Mouse (Mus musculus): ENCODE measurements around the gene Cdsn. TPM values are rescaled to one million over a fixed set of nuclear protein-coding genes. Genes with fewer than 3 reads are reported as not detected.

Gene Cdsn
- polyA plus RNA-seq, 1 experiment from 2014 or later = 0.11 TPM

Other genes with a start within 250 kb of the Cdsn start
- 0.11 and 0.17 TPM in 2 replicates for gene H2-Q1, start 231.7 kb upstream of the Cdsn start, polyA plus RNA-seq (2015; fragmentation: Nextera tagmentation; extraction: Ambion mirVana)
- gene H2-Q2, start 209.9 kb upstream of the Cdsn start, polyA plus RNA-seq (2015; fragmentation: Nextera tagmentation; extraction: Ambion mirVana) = 0.26 and 0.30 TPM in 2 replicates
- 1.00 and 1.3 TPM in 2 replicates for gene H2-Q4, start 172.5 kb upstream of the Cdsn start, polyA plus RNA-seq (2015; fragmentation: Nextera tagmentation; extraction: Ambion mirVana)
- 0.17 TPM in 2 replicates for gene H2-Q6, start 127.3 kb upstream of the Cdsn start, polyA plus RNA-seq (2015; fragmentation: Nextera tagmentation; extraction: Ambion mirVana)
- 2.5 TPM in 2 replicates for gene H2-Q7, start 113.0 kb upstream of the Cdsn start, polyA plus RNA-seq (2015; fragmentation: Nextera tagmentation; extraction: Ambion mirVana)
- gene H2-Q10, start 82.0 kb upstream of the Cdsn start, polyA plus RNA-seq (2015; fragmentation: Nextera tagmentation; extraction: Ambion mirVana) = 0.09 and 0.69 TPM in 2 replicates
- gene Pou5f1, start 46.1 kb upstream of the Cdsn start, polyA plus RNA-seq (2015; fragmentation: Nextera tagmentation; extraction: Ambion mirVana) = not detected in 2 replicates
- 23.1 and 23.2 TPM in 2 replicates for gene Tcf19, start 35.3 kb upstream of the Cdsn start, polyA plus RNA-seq (2015; fragmentation: Nextera tagmentation; extraction: Ambion mirVana)
- 6.5 and 8.4 TPM in 2 replicates for gene Cchcr1, start 35.0 kb upstream of the Cdsn start, polyA plus RNA-seq (2015; fragmentation: Nextera tagmentation; extraction: Ambion mirVana)
- gene Psors1c2, start 18.9 kb upstream of the Cdsn start, polyA plus RNA-seq (2015; fragmentation: Nextera tagmentation; extraction: Ambion mirVana) = 0.73 and 1.1 TPM in 2 replicates
- gene 2300002M23Rik, start 15.3 kb downstream of the Cdsn start, polyA plus RNA-seq (2015; fragmentation: Nextera tagmentation; extraction: Ambion mirVana) = not detected in 2 replicates
- not detected in 2 replicates for gene Sfta2, start 49.4 kb downstream of the Cdsn start, polyA plus RNA-seq (2015; fragmentation: Nextera tagmentation; extraction: Ambion mirVana)
- not detected in 2 replicates for gene Gm9573, start 74.5 kb downstream of the Cdsn start, polyA plus RNA-seq (2015; fragmentation: Nextera tagmentation; extraction: Ambion mirVana)
- gene Mucl3, start 91.6 kb downstream of the Cdsn start, polyA plus RNA-seq (2015; fragmentation: Nextera tagmentation; extraction: Ambion mirVana) = not detected in 2 replicates
- gene Vars2, start 115.5 kb downstream of the Cdsn start, polyA plus RNA-seq (2015; fragmentation: Nextera tagmentation; extraction: Ambion mirVana) = 13.0 and 15.1 TPM in 2 replicates
- gene Gtf2h4, start 121.6 kb downstream of the Cdsn start, polyA plus RNA-seq (2015; fragmentation: Nextera tagmentation; extraction: Ambion mirVana) = 31.5 and 32.0 TPM in 2 replicates
- gene Ddr1, start 152.5 kb downstream of the Cdsn start, polyA plus RNA-seq (2015; fragmentation: Nextera tagmentation; extraction: Ambion mirVana) = 163 and 187 TPM in 2 replicates

Measured in midbrain, embryonic 13.5 days (tissue).